Mouse (Mus musculus): ENCODE results near the gene Tcf15.

- TF ChIP-seq CTCF (IDR thresholded peaks at IDR 0.05; ENCODE audit: control insufficient read depth, insufficient read depth, insufficient replicate concordance, low read depth, low read length) (no peak), POLR2A (IDR thresholded peaks at IDR 0.05; ENCODE audit: control insufficient read depth, low read depth, low read length) (peak; percentile 62)
Measured at GRCm38 (mm10) chr2:152105318-152106224, 37.8 kb upstream of the Tcf15 start, which contains the start of gene Srxn1.
